Mouse (Mus musculus) small intestine, adult 10 weeks (tissue): Measurements from ENCODE around the gene Atp11b. TPM values are rescaled to one million over a fixed set of nuclear protein-coding genes. Genes with fewer than 3 reads are reported as not detected.

Source experiments
- polyA plus RNA-seq: library from polyadenylated mRNA; stranded (reverse); fragments of 350-450 nt; fragmentation: Illumina TruSeq; extraction: RNeasy Lipid Tissue Mini Kit (QIAGEN cat#74804); gene quantifications from one replicate; pipeline ENCODE4 v1.2.3, GENCODE M21; 2014; ENCODE audit warnings: low replicate concordance

The Atp11b gene
- 363 TPM for polyA plus RNA-seq

DNA sequence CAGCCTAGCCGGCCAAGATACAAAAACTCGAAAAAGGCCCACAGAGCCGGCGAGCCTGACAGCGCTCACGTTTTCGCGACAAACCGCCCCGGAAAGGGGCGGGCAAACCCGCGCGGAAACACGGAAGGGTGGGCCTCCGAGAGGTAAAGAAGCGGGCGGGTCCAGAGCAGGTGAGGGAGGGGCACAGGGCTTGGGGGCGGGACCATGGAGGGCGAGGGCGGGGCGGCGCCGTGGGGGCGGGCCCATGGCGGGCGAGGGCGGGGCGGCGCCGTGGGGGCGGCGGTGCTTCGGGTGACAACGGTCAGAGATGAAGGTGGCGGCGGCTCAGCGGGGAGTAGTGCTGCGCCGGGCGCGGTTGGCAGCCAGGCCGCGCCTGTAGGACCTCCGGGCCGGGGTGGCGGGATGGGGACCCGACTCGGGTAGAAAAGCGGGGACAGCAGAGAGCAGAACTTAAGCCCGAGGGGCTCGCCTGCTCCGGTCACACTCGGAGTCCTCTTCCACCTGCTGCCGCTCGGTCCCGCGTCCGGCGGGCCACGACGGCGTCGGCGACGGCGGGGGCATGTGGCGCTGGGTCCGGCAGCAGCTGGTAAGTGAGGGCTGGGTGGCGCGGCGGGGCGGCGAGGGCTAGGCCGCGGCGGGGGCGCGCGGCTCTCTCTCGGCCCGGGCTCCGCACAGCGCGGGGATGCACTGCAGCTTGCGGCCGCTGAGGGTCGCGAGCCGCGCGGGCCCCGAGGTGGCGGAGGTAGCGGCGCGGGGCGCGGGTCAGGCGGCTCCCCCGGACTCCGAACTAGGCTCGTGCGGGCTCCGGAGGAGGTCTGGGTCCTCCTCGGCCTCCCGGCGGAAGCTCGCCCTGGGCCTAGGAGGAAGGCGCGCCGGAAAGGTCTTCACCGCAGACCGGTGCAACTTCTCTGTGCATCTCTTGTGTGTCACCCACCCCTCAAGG lies at the start of gene Atp11b:
Gene Atp11b, plus strand, starts transcription at position 282 of the 943 bp plus-strand sequence.

Other genes with a start within 250 kb of the Atp11b start
- 232 TPM for gene Dcun1d1, start 183.3 kb downstream of the Atp11b start, polyA plus RNA-seq
- 40.9 TPM for gene Mccc1, start 246.6 kb downstream of the Atp11b start, polyA plus RNA-seq